Mouse (Mus musculus): ENCODE measurements at regions not wholly inside any gene's neighbourhood (a gene's known extent, or its start where the extent isn't known, plus 50 kb on each side); places are given as distances from the start of the nearest gene placed in this dataset.

GRCm38 (mm10) chr3:41472586-41472985 is 82.9 kb upstream of the Jade1 start:
- DNase-seq (ENCODE audit: low spot score) = no peak

GRCm38 (mm10) chr3:41469106-41469505 is 86.4 kb upstream of the Jade1 start:
- DNase-seq (ENCODE audit: low spot score) = no peak

GRCm38 (mm10) chr3:41467857-41468256 is 87.7 kb upstream of the Jade1 start:
- DNase-seq (ENCODE audit: low spot score) = no peak

GRCm38 (mm10) chr3:41465893-41466292 is 89.6 kb upstream of the Jade1 start:
- no peak for DNase-seq (ENCODE audit: low spot score)

- DNase-seq (ENCODE audit: low spot score) = no peak
Measured at GRCm38 (mm10) chr3:41462953-41463644, 92.4 kb upstream of the Jade1 start.

- no peak for DNase-seq (ENCODE audit: low spot score)
Measured at GRCm38 (mm10) chr3:41460131-41460530, 95.4 kb upstream of the Jade1 start.

- DNase-seq (ENCODE audit: low spot score) = no peak
Measured at GRCm38 (mm10) chr3:41458156-41458555, 97.4 kb upstream of the Jade1 start.

- DNase-seq (ENCODE audit: low spot score) = no peak
Measured at GRCm38 (mm10) chr3:41453525-41453924, 102.0 kb upstream of the Jade1 start.

GRCm38 (mm10) chr3:41452716-41453090 is 102.8 kb upstream of the Jade1 start:
- no peak for DNase-seq (ENCODE audit: low spot score)

- DNase-seq (ENCODE audit: low spot score) = no peak
Measured at GRCm38 (mm10) chr3:41452020-41452715, 103.4 kb upstream of the Jade1 start.

GRCm38 (mm10) chr3:41450696-41451095 is 104.8 kb upstream of the Jade1 start:
- no peak for DNase-seq (ENCODE audit: low spot score)

- DNase-seq (ENCODE audit: low spot score) = no peak
Measured at GRCm38 (mm10) chr3:41444243-41444753, 111.2 kb upstream of the Jade1 start.

GRCm38 (mm10) chr3:41436238-41436637 is 119.3 kb upstream of the Jade1 start:
- no peak for DNase-seq (ENCODE audit: low spot score)

GRCm38 (mm10) chr3:41433106-41433505 is 122.4 kb upstream of the Jade1 start:
- no peak for DNase-seq (ENCODE audit: low spot score)

GRCm38 (mm10) chr3:41432376-41432775 is 123.2 kb upstream of the Jade1 start:
- no peak for DNase-seq (ENCODE audit: low spot score)

GRCm38 (mm10) chr3:41430191-41430590 is 125.3 kb upstream of the Jade1 start:
- no peak for DNase-seq (ENCODE audit: low spot score)

GRCm38 (mm10) chr3:41426946-41427345 is 128.6 kb upstream of the Jade1 start:
- no peak for DNase-seq (ENCODE audit: low spot score)

GRCm38 (mm10) chr3:41425863-41426262 is 129.7 kb upstream of the Jade1 start:
- no peak for DNase-seq (ENCODE audit: low spot score)

GRCm38 (mm10) chr3:41424142-41424939 is 131.2 kb upstream of the Jade1 start:
- DNase-seq (ENCODE audit: low spot score) = no peak

- DNase-seq (ENCODE audit: low spot score) = no peak
Measured at GRCm38 (mm10) chr3:41423630-41424029, 131.9 kb upstream of the Jade1 start.

- no peak for DNase-seq (ENCODE audit: low spot score)
Measured at GRCm38 (mm10) chr3:41422615-41423579, 132.6 kb upstream of the Jade1 start.

- DNase-seq (ENCODE audit: low spot score) = no peak
Measured at GRCm38 (mm10) chr3:41413771-41414170, 141.8 kb upstream of the Jade1 start.
